Mouse (Mus musculus) gastrocnemius, postnatal 36 days (tissue): ENCODE measurements at regions not wholly inside any gene's neighbourhood (a gene's known extent, or its start where the extent isn't known, plus 50 kb on each side); places are given as distances from the start of the nearest gene placed in this dataset.
"Not testable (repeated sequence)": the region's sequence is repeated elsewhere in the genome, so short reads cannot be mapped to it uniquely, and the experiment has no call there.

Experiments
- DNase-seq, 2 experiments: peaks; one replicate each; pipeline ENCODE4 v3.0.0; 2022
- intact Hi-C: fragments of 180-260 bp; cut with DNase I; formaldehyde crosslinking; loops from one replicate; pipeline ENCODE4 v1.15.1; 2025

DNA sequence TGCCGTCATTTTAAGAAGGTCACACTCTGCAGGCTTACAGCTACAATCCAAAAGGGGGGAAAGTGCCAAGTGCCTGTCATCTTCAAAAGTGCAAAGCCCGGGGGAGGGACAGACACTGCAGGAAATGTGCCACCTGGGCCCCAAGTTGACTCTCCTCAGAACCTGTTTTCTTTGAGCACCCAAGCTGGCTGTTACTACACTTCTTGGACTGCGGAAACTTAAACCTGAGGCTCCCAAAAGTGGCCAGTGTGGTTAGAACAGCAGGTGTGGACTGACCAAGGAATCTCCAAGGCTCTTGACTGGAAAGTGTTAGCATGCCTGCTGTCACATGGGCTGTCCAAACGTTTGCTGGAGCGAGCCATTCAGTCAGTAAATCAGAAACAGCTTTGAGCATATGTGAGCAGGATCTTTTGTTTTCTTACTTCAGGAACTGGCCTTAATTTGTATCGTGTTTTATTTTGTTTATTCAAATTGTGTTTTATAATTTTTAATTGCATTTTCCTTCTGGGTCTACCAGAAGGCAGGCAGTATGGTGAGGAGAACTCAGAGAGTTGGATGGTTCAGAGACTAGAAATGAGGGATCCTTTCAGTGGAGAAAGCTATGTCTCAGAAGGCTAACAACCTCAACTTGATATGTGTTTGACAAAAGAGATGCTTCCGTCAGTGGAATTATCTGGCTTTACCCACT lies 168.4 kb upstream of the Frmd6 start:
- DNase-seq, result no peak

DNA sequence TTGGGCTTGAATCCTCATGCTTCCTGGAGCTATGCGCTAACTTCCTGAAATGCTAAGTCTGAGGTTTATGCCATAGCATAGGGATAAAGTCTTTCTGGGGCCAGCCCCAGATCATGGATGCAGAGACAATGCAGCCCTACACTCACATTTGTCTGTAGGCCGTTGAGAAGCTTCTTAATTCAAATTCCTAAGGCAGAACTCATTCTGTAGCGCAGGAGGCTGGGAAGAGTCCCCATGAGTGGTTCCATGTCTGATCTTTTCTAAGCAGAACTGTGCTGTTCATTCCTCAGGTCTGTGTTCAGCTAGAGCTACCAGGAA lies 167.9 kb upstream of the Frmd6 start:
- DNase-seq, result no peak
- intact Hi-C loops, result no loop called here

More for the DNA sequence above, 168.4 kb upstream of the Frmd6 start:
- intact Hi-C loops, result no loop called here

DNA sequence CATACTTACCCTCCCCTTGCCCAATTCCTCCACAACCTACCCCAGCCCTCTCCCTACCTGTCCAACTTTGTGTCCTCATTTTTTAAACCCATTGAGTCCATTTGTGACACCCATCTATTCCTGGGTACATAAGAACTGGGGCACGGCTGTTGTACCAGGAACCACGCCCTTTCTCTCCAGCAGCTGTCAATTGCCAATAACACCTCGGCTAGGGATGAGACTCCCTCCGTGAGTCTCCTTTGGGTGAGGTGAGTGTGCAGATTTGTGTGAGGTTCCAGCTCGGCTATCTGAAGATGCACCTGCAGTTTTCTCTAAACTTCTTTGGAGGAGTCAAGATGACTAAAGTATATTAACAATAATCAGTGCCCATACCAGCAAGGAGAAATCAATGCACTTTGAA lies 167.2 kb upstream of the Frmd6 start:
- DNase-seq, result no peak
- intact Hi-C loops, result no loop called here

DNA sequence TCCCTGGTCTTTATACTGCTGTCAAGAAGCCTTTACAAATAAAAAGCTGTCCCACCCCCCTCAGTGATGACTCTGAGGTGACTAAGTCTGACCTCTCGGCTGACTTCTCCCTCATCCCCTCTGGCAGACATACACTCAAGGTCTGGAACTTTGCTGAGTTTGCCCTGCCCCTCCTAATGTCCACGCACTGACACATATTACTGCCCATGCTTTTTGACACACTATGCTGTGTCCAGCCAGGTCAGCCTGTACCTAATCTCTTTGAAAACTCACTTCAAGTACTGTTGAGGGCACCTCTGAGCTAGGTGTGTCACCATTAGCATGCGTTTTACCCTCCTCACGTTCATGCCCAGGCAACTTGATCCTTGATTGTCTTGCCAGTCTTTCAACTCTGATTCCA lies 164.9 kb upstream of the Frmd6 start:
- intact Hi-C loops, result no loop called here
- no peak for DNase-seq

DNA sequence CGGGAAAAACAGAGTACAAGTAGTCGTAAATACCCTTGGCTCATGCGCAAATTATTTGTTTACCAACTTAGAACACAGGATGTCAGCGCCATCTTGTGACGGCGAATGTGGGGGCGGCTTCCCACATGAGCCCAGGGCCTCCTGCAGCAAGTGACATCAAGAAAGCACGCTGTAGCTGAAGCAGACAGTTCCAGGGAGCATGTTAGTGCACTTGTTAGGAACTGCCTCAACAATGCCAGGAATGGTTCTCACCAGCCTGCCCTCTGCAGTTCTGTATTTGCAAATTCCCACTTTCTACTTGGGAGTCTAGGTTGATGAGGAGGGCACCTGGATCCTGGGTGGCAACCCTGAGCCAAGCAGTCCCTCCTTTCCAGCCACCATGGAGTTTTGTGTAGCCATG lies 157.2 kb upstream of the Frmd6 start:
- DNase-seq, intact Hi-C loops: not testable (repeated sequence)

DNA sequence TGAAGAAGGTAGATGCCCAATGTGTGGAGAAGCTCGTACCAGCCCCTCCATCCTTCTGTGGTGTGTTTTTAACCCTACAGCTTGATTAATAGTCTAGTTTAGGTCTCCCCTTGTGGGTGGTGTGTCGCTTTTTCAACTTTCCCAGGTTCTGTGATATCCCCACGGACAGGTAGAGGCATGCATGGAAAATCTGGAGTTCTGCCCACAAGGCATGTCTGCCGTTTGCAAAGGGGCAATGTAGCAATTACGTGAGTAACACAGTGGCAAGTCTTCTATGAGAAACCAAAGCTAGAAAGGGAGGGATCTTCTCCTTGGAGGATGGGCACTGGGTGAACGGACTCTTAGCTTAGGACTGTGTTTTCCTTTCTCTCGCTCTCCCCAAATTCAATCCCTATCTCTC lies 153.2 kb upstream of the Frmd6 start:
- no peak for DNase-seq
- intact Hi-C loops, result loop anchor here (10.0 kb wide), 1 partner anchor 233 kb away; no protein-coding TSS in a partner anchor

DNA sequence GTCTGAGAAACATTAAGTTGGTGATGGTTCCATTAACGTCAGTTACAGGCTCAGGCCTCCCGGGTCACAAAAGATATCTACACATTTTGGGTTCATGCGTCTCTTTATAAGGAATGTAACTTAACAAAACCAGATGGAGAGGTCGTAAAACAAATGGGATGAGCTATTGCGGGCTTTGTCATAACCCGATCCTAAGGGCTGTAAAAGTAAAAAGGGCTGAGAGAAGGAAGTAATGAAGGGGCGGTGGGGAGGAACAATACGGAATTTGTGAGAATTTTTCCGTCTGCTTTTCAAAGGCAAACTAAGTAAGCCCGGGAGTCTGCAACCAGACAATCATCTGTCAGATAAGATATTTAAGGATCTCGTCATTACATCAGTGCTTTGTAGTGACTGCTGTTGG lies 152.1 kb upstream of the Frmd6 start:
- intact Hi-C loops, result loop anchor here (10.0 kb wide), 1 partner anchor 232 kb away; no protein-coding TSS in a partner anchor
- DNase-seq, result no peak

DNA sequence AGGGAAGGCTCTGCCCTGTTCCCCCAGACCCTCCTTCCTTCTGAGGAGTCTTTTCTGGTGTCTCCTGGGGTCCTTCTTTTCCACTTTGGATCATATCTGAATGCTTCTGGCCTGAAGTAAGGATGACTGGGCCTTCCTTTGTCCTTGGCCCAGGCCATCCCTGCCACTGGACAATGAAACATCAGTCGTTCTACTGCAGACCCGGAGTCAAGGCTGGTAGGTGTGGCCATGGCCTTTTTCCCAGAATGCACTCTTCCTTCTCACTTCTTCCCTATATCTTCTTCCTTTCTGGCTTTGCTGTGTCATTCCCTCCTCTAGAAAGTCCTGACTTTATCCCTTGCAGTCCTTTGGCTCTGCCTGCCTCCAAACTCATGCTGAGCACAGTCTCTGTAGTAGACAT lies 151.2 kb upstream of the Frmd6 start:
- intact Hi-C loops, result loop anchor here (10.0 kb wide), 1 partner anchor 231 kb away; no protein-coding TSS in a partner anchor
- DNase-seq, result no peak

DNA sequence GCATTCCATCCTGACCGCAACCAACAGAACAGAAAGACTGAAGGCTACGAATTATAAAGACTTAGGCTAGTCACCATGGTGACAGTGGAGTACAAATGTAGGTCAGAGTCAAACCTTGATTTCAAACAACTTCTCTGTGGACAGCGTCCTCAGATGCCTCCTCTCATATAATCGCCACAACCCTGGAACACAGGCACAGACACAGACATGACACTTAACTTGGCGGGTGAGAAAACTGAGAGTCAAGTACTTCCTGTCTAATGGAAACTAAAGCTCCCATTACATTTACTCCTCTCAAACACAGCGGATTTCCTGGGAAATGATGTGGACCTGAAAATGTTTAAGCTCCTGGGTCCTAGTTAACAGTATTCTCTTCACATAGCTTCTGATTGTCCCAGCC lies 149.5 kb upstream of the Frmd6 start:
- intact Hi-C loops, result loop anchor here (10.0 kb wide), 1 partner anchor 229 kb away; no protein-coding TSS in a partner anchor
- no peak for DNase-seq

DNA sequence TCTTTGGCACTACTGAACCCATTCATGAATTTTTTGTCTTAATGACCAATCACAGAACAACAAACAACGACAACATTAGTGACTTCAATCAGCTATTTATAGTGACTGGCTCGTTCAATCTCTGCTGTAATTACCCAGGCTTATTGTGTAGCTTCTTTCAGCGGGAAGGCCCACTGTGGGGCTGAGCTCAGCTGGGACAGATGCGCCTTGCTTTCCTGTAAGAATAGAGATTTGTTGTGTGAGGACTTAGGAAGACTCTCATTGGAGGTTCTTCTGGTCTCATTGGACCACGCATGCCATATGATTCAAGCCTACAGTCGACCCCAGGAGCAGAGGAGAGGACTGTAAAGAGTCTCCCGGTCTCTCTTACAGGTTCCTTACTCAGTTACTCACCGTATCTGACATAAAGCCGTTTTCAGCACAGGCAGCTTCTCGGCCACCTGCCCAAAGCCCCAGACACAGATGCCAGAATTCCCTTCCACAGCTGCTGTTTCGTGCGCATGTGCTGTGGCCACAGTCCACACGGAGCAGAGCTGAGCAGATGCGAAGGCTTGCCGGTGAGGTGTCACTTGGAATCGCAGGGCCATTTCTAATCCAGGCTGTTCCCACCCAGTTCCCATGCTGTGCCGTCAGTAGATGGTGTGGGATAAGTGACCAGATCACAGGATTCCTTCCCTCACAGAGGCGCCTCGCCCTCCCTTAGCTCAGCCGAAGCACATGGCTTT lies 145.5 kb upstream of the Frmd6 start:
- intact Hi-C loops, result loop anchor here (10.0 kb wide), 2 partner anchors 225 to 1105 kb away; no protein-coding TSS in a partner anchor
- peak; percentile 64 to 70 for DNase-seq

DNA sequence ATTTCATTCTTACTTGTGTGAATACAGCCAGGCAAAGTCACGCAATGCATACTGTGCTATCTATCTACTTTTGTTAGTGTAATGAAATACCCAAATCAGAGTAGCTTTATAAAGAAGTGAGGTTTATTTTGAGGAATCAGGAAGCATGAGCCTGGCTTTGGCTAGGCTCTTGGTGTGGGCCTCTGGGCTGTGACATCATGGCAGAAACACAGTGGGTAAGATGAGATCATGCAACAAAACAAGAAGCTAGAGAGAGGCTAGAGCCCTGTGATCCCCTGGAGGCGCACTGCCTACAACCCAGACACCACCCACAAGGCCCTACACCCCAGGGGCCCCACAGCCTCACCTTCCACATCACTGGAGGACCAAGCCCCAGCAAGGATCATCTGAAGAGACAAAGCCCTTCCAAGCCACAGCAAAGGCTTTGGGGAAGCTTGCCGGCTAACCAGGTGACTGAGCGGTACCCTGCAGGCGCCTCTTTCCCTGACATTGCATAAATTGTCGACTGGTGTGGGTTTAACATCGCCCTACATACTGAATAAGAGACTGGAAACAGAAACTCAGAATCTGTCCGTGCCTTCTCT lies 143.8 kb upstream of the Frmd6 start:
- intact Hi-C loops, result loop anchor here (10.0 kb wide), 1 partner anchor 1103 kb away; no protein-coding TSS in a partner anchor
- DNase-seq, result no peak

DNA sequence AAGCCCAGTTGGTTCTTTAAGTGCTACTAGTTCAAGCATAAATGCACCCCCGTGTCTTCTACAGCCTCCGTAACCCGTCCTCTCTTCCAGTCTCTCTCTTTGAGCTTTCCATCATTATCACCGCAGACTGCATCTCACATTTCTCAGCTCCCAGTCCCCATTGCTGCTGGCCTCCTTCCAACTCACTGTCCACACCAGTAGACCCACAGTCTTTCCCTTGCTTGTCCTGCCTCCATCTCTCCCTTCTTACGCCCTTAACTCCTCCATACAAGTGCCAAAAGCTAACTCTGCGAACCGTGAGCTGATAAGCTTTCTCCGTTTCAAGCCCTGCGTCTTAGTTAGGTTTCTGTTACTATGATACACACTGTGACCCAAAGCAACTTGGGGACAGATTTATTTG lies 141.0 kb upstream of the Frmd6 start:
- intact Hi-C loops, result loop anchor here (10.0 kb wide), 1 partner anchor 1100 kb away; no protein-coding TSS in a partner anchor
- no peak for DNase-seq

DNA sequence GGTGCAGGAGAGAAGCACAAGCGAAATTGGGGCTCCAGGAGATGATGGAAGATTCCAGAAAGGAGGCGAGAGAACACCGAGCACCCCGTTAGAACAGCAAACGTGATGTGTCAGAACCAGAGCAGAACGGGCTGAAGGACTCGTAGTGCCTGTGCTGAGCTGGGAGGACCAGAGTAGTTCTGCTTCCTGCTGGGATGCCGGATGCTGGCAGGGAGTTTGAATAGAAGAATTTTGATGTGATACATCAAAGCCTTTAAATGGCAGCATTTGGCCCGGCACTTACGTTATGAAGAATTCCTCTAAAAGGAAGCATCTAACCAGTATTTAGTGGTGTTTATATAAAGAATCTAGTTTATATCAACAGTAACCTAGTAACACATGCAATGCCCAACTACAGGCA lies 139.9 kb upstream of the Frmd6 start:
- no peak for DNase-seq
- intact Hi-C loops, result loop anchor here (5.0 to 10.0 kb wide), 2 partner anchors 188 to 1099 kb away; no protein-coding TSS in a partner anchor

DNA sequence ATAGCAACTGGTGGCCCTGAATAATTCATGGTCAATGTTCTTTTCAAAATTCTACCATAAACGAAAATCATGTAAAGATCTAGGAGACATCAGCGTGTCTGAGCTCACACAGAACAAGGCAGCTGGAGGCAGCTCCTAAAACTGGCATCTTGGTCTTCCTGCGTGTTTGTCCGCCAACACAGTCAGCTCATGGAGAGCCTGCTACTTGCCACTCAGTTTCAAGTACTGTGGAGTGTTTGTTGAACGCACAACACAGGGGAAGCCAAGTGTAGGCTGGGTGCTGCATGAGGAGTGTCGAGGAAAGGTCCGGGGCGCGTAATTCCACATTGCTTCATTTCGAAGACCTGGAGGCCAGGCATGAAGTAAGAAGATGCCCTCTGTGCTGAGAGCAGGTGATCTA lies 139.0 kb upstream of the Frmd6 start:
- intact Hi-C loops, result loop anchor here (5.0 to 10.0 kb wide), 2 partner anchors 189 to 1098 kb away; no protein-coding TSS in a partner anchor
- no peak for DNase-seq

DNA sequence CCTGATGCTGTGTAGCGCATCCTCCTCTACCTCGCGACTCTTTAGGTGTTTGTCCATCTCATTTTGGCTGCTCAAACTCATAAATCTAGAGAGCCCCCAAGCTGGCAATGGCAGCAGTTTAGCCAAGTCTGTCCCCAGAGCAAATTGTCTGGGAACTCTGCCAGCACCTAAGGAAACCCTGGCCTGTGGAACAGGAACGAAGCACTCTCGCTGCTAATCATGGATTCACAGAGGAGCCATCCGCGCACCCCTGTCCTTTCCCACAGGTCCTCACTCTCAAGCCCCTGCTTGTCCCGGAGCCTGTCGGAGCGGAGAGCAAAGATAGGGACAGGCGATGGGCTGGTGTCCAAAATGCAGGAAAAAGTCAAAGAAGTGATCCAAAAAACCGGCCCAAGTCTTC lies 138.3 kb upstream of the Frmd6 start:
- no peak for DNase-seq
- intact Hi-C loops, result loop anchor here (5.0 to 10.0 kb wide), 2 partner anchors 190 to 1098 kb away; no protein-coding TSS in a partner anchor

DNA sequence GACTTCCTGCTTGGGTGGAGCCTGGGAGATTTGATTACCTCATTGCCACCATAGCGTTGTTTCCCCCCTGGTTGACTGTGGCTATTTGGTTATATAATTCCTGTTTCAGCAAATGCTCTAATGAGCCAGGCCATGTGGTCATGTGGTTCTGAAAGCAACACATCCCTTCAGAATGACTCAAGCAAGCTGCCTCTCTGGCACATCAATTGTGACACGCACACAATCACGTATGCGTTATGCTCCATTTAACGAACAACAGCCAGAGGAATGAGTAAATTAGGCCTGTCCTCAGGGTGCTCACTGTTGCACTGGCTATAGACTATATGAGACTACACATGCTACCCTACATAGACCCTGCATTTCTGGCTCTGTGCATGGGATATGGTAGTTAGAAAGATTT lies 130.2 kb upstream of the Frmd6 start:
- DNase-seq, result no peak
- intact Hi-C loops, result no loop called here

DNA sequence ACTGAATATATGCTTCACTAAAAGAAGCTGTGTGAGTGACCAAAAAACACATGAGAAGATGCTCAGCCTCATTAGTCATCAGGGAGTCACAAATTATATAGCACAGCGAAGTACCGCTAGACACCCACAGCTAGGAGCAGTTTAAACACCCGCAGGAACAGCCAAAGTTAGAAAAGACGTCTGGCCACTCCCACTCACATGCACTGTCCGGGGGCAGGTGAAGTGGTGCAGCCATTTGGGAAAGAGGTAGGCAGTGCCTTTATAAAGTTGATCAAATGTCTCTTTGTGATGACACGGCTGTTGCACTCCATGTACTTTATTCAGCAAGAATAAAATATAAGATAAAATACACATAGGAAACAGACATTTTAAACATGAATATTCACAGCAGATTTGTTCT lies 129.1 kb upstream of the Frmd6 start:
- intact Hi-C loops, result no loop called here
- no peak for DNase-seq

DNA sequence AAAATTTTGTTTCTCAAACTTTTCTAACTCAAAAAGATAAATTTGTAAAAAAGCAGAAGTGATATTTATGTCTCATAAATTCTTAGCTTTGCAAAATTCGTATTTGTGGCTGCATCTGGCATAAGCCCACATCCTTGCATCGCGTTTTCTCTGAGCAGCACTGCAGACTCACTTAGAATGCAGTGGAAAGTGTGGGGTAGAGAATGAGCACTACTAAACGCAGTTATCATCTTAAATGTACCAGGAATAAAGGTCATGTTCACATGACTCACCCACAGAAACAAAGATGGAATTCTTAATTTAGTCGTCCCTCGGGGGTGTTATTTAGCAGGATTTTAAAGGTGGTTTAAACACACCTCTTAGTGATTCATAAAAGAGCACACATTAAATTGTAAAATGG lies 126.8 kb upstream of the Frmd6 start:
- intact Hi-C loops, result no loop called here
- DNase-seq, result no peak

DNA sequence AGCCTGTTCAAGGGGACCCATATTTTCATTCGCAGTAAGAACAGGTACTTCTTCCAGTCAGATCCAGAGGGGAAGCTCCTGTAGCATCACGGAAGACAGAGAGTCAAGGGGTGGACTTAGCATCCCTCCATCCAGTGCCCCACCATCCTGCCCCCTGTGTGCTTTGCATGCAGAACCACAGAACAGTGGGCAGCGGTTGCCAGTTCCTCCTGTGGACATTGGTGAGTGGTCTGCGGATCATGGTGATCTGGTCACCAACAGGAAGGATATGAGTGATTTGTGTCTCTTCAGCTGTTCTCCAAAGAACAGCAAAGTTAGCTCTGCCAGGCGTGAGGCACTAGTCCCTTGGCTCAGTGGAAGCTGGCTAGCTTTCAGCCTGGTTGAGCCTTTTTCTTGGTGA lies 122.8 kb upstream of the Frmd6 start:
- intact Hi-C loops, result no loop called here

DNA sequence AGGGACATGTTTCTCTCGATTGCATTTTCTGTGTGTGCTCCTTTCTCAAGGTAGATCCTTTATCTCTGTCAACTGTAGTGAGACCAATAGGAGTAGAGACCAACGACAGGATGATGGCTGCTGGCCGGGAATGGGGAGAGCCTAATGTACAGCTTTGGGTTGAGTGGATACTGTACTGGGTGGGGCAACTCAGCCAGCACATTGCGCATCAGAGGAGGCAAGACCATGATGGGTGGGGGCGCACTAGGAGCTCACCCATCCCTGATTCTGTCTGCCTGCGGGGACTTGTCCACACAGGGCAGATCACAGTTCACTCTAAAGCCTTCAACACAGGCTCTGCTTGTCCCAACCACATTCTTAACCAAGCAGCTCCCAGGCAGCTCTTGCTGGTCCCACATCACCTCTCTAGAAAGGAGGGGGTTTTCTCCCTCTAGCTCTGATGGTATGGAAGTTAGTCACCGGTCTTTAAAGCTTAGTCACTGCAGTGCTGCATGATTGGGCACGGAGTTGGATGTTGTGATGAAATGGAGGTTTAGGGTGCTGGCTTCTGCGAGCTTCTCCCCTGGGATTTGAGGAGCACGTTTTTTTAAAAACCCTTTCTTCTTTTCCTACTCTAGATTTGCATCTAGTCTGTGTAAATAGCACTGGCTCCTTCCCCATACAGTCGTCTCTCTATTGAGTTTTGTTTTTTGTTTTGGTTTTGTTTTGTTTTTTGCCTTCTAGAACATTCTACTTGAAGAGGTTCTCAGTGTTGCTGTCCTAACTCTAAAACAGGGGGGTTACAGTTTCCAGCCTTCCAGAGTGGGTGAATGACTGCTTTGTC lies 118.3 kb upstream of the Frmd6 start:
- DNase-seq, result no peak
- intact Hi-C loops, result no loop called here

More for the DNA sequence above, 122.8 kb upstream of the Frmd6 start:
- DNase-seq, result no peak
